ENCODE assay signal across 11 mouse cellular contexts in genomic region chr1:32553925-32554324, GRCm38 (mm10). TPM values are rescaled to one million over a fixed set of nuclear protein-coding genes. Genes with fewer than 3 reads are reported as not detected.
A peak's percentile ranks its signal among the peaks of the same experiment; 100 is the strongest.
DNase-seq lines count a peak whose midpoint lies in the region; ATAC-seq lines count a peak whose summit lies in the region.
"Had no signal": no experiment of that assay in that cellular context is flagged by ENCODE, and none has a peak within 500 bp of the region (broad histone marks: within the 10 kb centered on the region; RNA-seq: fewer than 3 reads in every experiment).

No protein-coding gene starts in this region.

- no peaks in the 10 kb centered on the region for H3K9me3 ChIP-seq in hindbrain, embryonic 13.5 days
- no peaks in the 10 kb centered on the region for H3K9me3 ChIP-seq in hindbrain, embryonic 11.5 days (ENCODE audit: control insufficient read depth, low read length)
- H3K9me3 ChIP-seq: lung, embryonic 15.5 days had no signal

- 46% methylated on average over 4 of the region's 4 CpGs for WGBS in hindbrain, embryonic 13.5 days
- WGBS in hindbrain, embryonic 11.5 days, result 64% methylated on average over 4 of the region's 4 CpGs

- no peaks in the 10 kb centered on the region for H3K36me3 ChIP-seq in hindbrain, embryonic 13.5 days
- no peaks in the 10 kb centered on the region for H3K36me3 ChIP-seq in hindbrain, embryonic 11.5 days (ENCODE audit: control insufficient read depth, insufficient read depth, low read length)
- H3K36me3 ChIP-seq: lung, embryonic 15.5 days had no signal

- no peak for DNase-seq in hindbrain, embryonic 11.5 days (ENCODE audit: low spot score)
- DNase-seq in right cerebral cortex, adult 2 months (ENCODE audit: low spot score in 2 of 2), result peak; percentile 42 to 46
- no peak for DNase-seq in right cerebral cortex, postnatal 14 days
- DNase-seq in layer of hippocampus, adult 18-20 months (ENCODE audit: low spot score in 2 of 2), result peak; percentile 27 to 71
- no peak for DNase-seq in thymus, postnatal 10 days (ENCODE audit: low spot score in 2 of 2)
- DNase-seq in thymus, adult 18-20 months, result no peak
- no peak for DNase-seq in thymus, postnatal 36 days

- no peak overlapping the region for H3K4me2 ChIP-seq in hindbrain, embryonic 13.5 days
- H3K4me2 ChIP-seq in hindbrain, embryonic 11.5 days (replicated peaks; ENCODE audit: low read depth, low read length), result no peak overlapping the region
- H3K4me2 ChIP-seq: lung, embryonic 15.5 days had no signal

- no peak overlapping the region for H3K9ac ChIP-seq in hindbrain, embryonic 13.5 days
- H3K9ac ChIP-seq in hindbrain, embryonic 11.5 days (ENCODE audit: low read depth, low read length), result no peak overlapping the region
- H3K9ac ChIP-seq: lung, embryonic 15.5 days had no signal

- ATAC-seq in hindbrain, embryonic 13.5 days (ENCODE audit: low FRiP score), result peak; percentile 65; the same call in 1 of the 2 replicates
- ATAC-seq in hindbrain, embryonic 11.5 days (ENCODE audit: low FRiP score), result no peak
- ATAC-seq: activated CD4-positive, CD25-positive, alpha-beta regulatory T cell, adult 4 months had no signal

- no peaks in the 10 kb centered on the region for H3K27me3 ChIP-seq in hindbrain, embryonic 13.5 days
- no peaks in the 10 kb centered on the region for H3K27me3 ChIP-seq in hindbrain, embryonic 11.5 days (ENCODE audit: control insufficient read depth, insufficient read depth, low read length)
- H3K27me3 ChIP-seq: lung, embryonic 15.5 days had no signal

- no peak overlapping the region for H3K27ac ChIP-seq in hindbrain, embryonic 13.5 days
- no peak overlapping the region for H3K27ac ChIP-seq in hindbrain, embryonic 11.5 days (ENCODE audit: low read depth, low read length)
- H3K27ac ChIP-seq: lung, embryonic 15.5 days had no signal

- H3K4me1 ChIP-seq in hindbrain, embryonic 13.5 days (replicated peaks), result 0 out of 2 replicates have a peak, but pooled peaks cover 3% of the 10 kb centered on the region
- no peaks in the 10 kb centered on the region for H3K4me1 ChIP-seq in hindbrain, embryonic 11.5 days (replicated peaks; ENCODE audit: control insufficient read depth, insufficient read depth, low read length)
- H3K4me1 ChIP-seq: lung, embryonic 15.5 days had no signal

- H3K4me3 ChIP-seq in hindbrain, embryonic 13.5 days, result no peak overlapping the region
- H3K4me3 ChIP-seq in hindbrain, embryonic 11.5 days (ENCODE audit: low read depth, low read length), result no peak overlapping the region
- H3K4me3 ChIP-seq: lung, embryonic 15.5 days had no signal

RNA-seq across cellular contexts. Expression of gene Gm5415, which starts 6.8 kb away (rescaled TPM):
- 0.85 and 0.90 TPM in 2 replicates for polyA plus RNA-seq in hindbrain, embryonic 13.5 days (2015; fragmentation: Nextera tagmentation; extraction: Ambion mirVana)
- 0.07 and 0.14 TPM in 2 replicates for polyA plus RNA-seq in hindbrain, embryonic 11.5 days (2014; fragmentation: Nextera tagmentation; extraction: Ambion mirVana)
- total RNA-seq in layer of hippocampus, adult 18-20 months (2021), result not detected
- total RNA-seq: layer of hippocampus, postnatal 25 days had no signal
- polyA plus RNA-seq: activated CD4-positive, CD25-positive, alpha-beta regulatory T cell, adult 4 months; lung, embryonic 15.5 days had no signal

Comparison
In these comparisons a context has a peak if more than half of its experiments do, and no peak if none do; other contexts are left out.
1. DNase-seq: peak in right cerebral cortex, adult 2 months (2 of 2) and layer of hippocampus, adult 18-20 months (2 of 2); none in hindbrain, embryonic 11.5 days (single experiment), right cerebral cortex, postnatal 14 days (single experiment), thymus, postnatal 10 days (0 of 2), thymus, adult 18-20 months (0 of 2) and thymus, postnatal 36 days (0 of 2).